Mouse (Mus musculus) megakaryocyte progenitor cell, adult 5-6 weeks (primary cell): ENCODE measurements around the gene D430042O09Rik. TPM values are rescaled to one million over a fixed set of nuclear protein-coding genes. Genes with fewer than 3 reads are reported as not detected.

Experiments used
- total RNA-seq, 2 experiments: library from RNA; stranded (forward) in 1 of 2; stranded (reverse) in 1 of 2; fragments of 157-497, 149-512 nt in 1 of 2; fragments of 200-1000 nt in 1 of 2; gene quantifications; 2 replicates each; pipeline versions ENCODE4 v1.2.3 to v1.2.4; 2015 to 2017

Gene D430042O09Rik
- total RNA-seq, 2 experiments from 2014 or later: 6.1 to 7.2 TPM

Other genes with a start within 250 kb of the D430042O09Rik start
- 76.9 and 80.9 TPM in 2 replicates for gene Nsmce1, start 216.3 kb upstream of the D430042O09Rik start, total RNA-seq (2015)
- 71.8 and 77.2 TPM in 2 replicates for gene Nsmce1, start 216.3 kb upstream of the D430042O09Rik start, total RNA-seq (2017)
- gene Il4ra, start 155.8 kb upstream of the D430042O09Rik start, total RNA-seq (2015): 10.5 and 12.0 TPM in 2 replicates
- 19.2 and 20.4 TPM in 2 replicates for gene Il4ra, start 155.8 kb upstream of the D430042O09Rik start, total RNA-seq (2017)
- gene Il21r, start 104.5 kb upstream of the D430042O09Rik start, total RNA-seq (2015): 2.7 and 4.3 TPM in 2 replicates
- 3.6 and 7.2 TPM in 2 replicates for gene Il21r, start 104.5 kb upstream of the D430042O09Rik start, total RNA-seq (2017)
- gene Gtf3c1, start 108 bp upstream of the D430042O09Rik start, total RNA-seq (2015): 18.3 and 21.8 TPM in 2 replicates
- gene Gtf3c1, start 108 bp upstream of the D430042O09Rik start, total RNA-seq (2017): 33.6 and 34.8 TPM in 2 replicates